21 mouse cellular contexts compared by ENCODE assay signal in genomic region chr2:147647972-147648371, GRCm38 (mm10).
DNase-seq lines count a peak whose midpoint lies in the region; ATAC-seq lines count a peak whose summit lies in the region.
"Had no signal": no experiment of that assay in that cellular context is flagged by ENCODE, and none has a peak within 500 bp of the region (broad histone marks: within the 10 kb centered on the region; RNA-seq: fewer than 3 reads in every experiment).

No protein-coding gene starts in this region.

- ATAC-seq in embryonic facial prominence, embryonic 14.5 days (ENCODE audit: low read depth), result no peak
- ATAC-seq in kidney, embryonic 15.5 days (replicated peaks; ENCODE audit: low FRiP score), result peak; percentile 33; the same call in 1 of the 2 replicates
- ATAC-seq: CD4-positive, CD25-positive, alpha-beta regulatory T cell, adult 4 months; forebrain, embryonic 13.5 days had no signal

- H3K9me3 ChIP-seq in embryonic facial prominence, embryonic 14.5 days (ENCODE audit: control insufficient read depth, low read length), result no peaks in the 10 kb centered on the region
- no peaks in the 10 kb centered on the region for H3K9me3 ChIP-seq in embryonic facial prominence, embryonic 10.5 days
- H3K9me3 ChIP-seq in kidney, embryonic 15.5 days (replicated peaks), result no peaks in the 10 kb centered on the region
- H3K9me3 ChIP-seq: embryonic facial prominence, embryonic 12.5 days; forebrain, embryonic 13.5 days; hindbrain, embryonic 12.5 days had no signal

- no peak overlapping the region for H3K9ac ChIP-seq in embryonic facial prominence, embryonic 14.5 days (ENCODE audit: low read depth, low read length)
- no peak overlapping the region for H3K9ac ChIP-seq in kidney, embryonic 15.5 days
- H3K9ac ChIP-seq: embryonic facial prominence, embryonic 12.5 days; forebrain, embryonic 13.5 days; hindbrain, embryonic 12.5 days had no signal

- no peaks in the 10 kb centered on the region for H3K4me1 ChIP-seq in embryonic facial prominence, embryonic 14.5 days (ENCODE audit: control insufficient read depth, insufficient read depth, low read length)
- H3K4me1 ChIP-seq in embryonic facial prominence, embryonic 10.5 days, result no peaks in the 10 kb centered on the region
- no peaks in the 10 kb centered on the region for H3K4me1 ChIP-seq in kidney, embryonic 15.5 days
- H3K4me1 ChIP-seq: embryonic facial prominence, embryonic 12.5 days; forebrain, embryonic 13.5 days; hindbrain, embryonic 12.5 days had no signal

- no peak overlapping the region for H3K4me2 ChIP-seq in embryonic facial prominence, embryonic 14.5 days (ENCODE audit: low read depth, low read length)
- H3K4me2 ChIP-seq in kidney, embryonic 15.5 days, result no peak overlapping the region
- H3K4me2 ChIP-seq: embryonic facial prominence, embryonic 12.5 days; forebrain, embryonic 13.5 days; hindbrain, embryonic 12.5 days had no signal

- no peak overlapping the region for H3K4me3 ChIP-seq in embryonic facial prominence, embryonic 14.5 days (ENCODE audit: low read depth, low read length)
- no peak overlapping the region for H3K4me3 ChIP-seq in embryonic facial prominence, embryonic 10.5 days
- H3K4me3 ChIP-seq in kidney, embryonic 15.5 days (replicated peaks), result no peak overlapping the region
- H3K4me3 ChIP-seq: embryonic facial prominence, embryonic 12.5 days; forebrain, embryonic 13.5 days; gastrocnemius, adult 2 months; hindbrain, embryonic 12.5 days had no signal

- no peaks in the 10 kb centered on the region for H3K36me3 ChIP-seq in embryonic facial prominence, embryonic 14.5 days (ENCODE audit: control insufficient read depth, insufficient read depth, low read length)
- no peaks in the 10 kb centered on the region for H3K36me3 ChIP-seq in embryonic facial prominence, embryonic 10.5 days (replicated peaks)
- H3K36me3 ChIP-seq in kidney, embryonic 15.5 days, result no peaks in the 10 kb centered on the region
- H3K36me3 ChIP-seq: embryonic facial prominence, embryonic 12.5 days; G1E; hindbrain, embryonic 12.5 days had no signal

- H3K27ac ChIP-seq in embryonic facial prominence, embryonic 14.5 days (replicated peaks; ENCODE audit: low read depth, low read length), result no peak overlapping the region
- H3K27ac ChIP-seq in embryonic facial prominence, embryonic 10.5 days (replicated peaks), result no peak overlapping the region
- no peak overlapping the region for H3K27ac ChIP-seq in kidney, embryonic 15.5 days
- H3K27ac ChIP-seq: embryonic facial prominence, embryonic 12.5 days; forebrain, embryonic 13.5 days; gastrocnemius, adult 2 months; hindbrain, embryonic 12.5 days had no signal

- H3K27me3 ChIP-seq in embryonic facial prominence, embryonic 14.5 days (replicated peaks; ENCODE audit: control insufficient read depth, insufficient read depth, low read length), result no peaks in the 10 kb centered on the region
- no peaks in the 10 kb centered on the region for H3K27me3 ChIP-seq in embryonic facial prominence, embryonic 10.5 days (replicated peaks; ENCODE audit: low read depth, poor library complexity, severe bottlenecking)
- H3K27me3 ChIP-seq in kidney, embryonic 15.5 days, result no peaks in the 10 kb centered on the region
- H3K27me3 ChIP-seq: embryonic facial prominence, embryonic 12.5 days; forebrain, embryonic 13.5 days; hindbrain, embryonic 12.5 days had no signal

- DNase-seq in embryonic facial prominence, embryonic 14.5 days (ENCODE audit: low spot score), result peak; percentile 31
- no peak for DNase-seq in embryonic facial prominence, embryonic 10.5 days (ENCODE audit: low spot score)
- no peak for DNase-seq in kidney, adult 18-20 months
- peak; percentile 4 to 8 for DNase-seq in kidney, postnatal 4 days
- DNase-seq in kidney, postnatal 36 days, result no peak
- peak; percentile 3 for DNase-seq in skeletal muscle tissue, adult 2 months (ENCODE audit: low read depth, low spot score)
- DNase-seq: adrenal gland, adult 8-10 months; adrenal gland, postnatal 36 days; B cell, adult 2 months; cerebellum, adult 2 months; cerebellum, postnatal 10 days; embryo, embryonic 11 days; gastrocnemius, adult 2 months; gastrocnemius, postnatal 25 days; heart, postnatal 4 days had no signal

- WGBS in embryonic facial prominence, embryonic 14.5 days, result 50% methylated on average over 8 of the region's 8 CpGs
- WGBS in embryonic facial prominence, embryonic 10.5 days, result 85% methylated on average over 8 of the region's 8 CpGs
- WGBS in kidney, embryonic 15.5 days, result 58% methylated on average over 8 of the region's 8 CpGs

Comparison
In these comparisons a context has a peak if more than half of its experiments do, and no peak if none do; other contexts are left out.
1. DNase-seq: peak in embryonic facial prominence, embryonic 14.5 days (single experiment), kidney, postnatal 4 days (2 of 2) and skeletal muscle tissue, adult 2 months (single experiment); none in embryonic facial prominence, embryonic 10.5 days (single experiment), kidney, adult 18-20 months (single experiment) and kidney, postnatal 36 days (0 of 2).